Mouse (Mus musculus): ENCODE measurements around the gene Slc35f1.

Slc35f1 gene

DNA sequence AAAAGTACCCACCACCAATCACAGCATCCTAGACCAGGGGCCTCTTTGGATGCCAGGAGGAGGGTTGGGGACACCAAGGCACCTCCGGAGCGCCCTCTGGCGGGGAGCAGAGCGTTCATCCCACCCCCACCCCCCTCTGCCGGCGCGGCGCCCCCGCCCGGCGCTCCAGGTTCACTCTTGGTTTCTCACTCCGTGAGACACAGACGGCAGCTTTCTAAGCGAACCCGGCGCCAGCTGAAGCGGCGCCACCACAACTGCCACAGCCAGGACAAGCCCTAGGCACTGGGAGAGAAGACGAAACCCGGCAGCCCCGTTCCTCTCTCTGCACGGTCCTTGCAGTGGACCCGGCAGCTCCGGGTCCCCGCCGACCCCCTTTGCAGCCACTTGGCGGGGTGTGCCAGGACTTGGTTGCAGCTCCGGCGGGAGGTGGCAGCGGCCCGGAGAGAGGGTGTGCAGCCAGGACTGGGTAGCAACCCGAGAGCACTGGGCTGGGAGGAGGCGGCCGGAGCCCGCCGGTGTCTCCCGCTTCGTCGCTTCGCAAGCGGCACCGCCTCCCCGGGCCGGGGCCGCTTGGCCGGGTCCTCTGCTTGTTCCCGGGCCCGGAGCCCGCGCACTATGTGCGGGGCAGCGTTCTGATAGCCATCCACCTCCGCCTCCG, at the start of gene Slc35f1:
Slc35f1 (plus strand) TSS at position 200 of the 658 bp plus-strand sequence.
- DNase-seq (ENCODE audit: low spot score): peak; percentile 64

DNA sequence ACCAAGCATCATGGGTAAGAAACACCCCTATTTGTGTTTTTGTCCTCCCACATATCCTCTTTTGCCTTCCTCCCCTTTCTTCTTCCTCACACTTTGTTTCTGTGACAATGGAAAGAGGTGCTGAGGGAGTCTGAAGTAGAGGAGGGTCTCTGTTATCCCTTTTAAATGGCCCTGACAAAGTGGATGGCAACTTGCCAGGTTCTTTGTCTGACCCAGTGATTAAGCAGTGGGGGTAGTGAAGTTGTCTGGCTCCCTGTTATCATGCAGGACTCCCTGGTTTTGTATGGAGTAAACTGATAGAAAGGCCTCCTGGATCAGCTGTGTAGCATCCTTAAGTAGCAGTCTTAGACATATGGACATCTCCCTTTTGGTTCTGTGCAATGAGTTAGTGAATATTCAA, 19.1 kb upstream of the Slc35f1 start:
- DNase-seq (ENCODE audit: low spot score): no peak

DNA sequence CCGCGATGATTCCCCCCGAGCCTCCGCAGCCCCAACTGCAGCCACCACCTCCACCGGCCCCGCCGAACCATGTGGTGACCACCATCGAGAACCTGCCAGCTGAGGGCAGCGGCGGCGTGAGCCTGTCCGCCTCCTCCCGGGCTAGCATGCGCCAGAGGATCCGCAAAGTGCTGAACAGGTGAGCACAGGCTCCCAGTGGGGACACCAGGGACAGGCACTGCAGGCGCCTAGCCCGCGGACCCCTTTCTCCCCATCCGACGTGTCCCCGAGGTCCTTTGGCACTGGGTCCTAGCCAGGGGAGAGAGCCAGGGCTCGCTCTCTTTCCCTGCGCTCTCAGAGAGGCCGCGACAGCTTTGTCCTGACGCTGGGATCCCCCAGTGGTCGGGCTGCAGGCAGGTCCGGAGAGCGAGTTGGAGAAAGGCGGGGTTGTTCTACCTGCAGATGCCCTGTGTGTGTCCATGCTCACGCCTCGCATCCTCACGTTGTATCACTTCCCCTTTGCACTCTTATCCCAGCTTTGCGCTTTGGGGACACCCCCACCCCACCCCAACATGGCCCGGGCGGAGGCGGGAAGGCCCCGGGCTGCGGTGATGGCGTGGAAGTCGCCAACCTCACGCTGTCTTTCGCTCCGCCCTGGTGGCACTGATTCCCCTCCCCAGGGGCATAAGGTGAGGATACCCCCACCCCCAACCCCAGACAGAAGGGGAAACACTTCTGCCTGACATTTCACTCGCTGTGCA, 829 bp downstream of the Slc35f1 start:
- peak; percentile 30 for DNase-seq (ENCODE audit: low spot score)

DNA sequence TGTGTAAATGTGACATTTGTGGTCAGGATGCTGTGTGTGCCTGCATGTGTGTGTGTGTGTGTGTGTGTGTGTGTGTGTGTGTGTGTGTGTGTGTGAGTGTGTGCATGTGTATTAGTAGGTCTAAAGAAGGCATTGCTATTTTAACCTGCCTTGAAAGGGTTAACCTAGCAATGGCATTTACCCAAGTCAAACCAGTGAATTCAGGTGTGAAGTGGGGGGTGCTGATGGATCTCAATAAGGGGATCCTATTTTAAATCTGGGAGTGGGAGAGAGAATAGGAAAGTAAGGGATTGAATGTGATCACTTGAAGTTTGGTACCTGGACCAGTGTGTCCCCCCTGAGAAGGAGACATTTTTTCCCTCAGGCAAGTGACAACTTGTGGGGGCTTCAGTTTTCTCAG, 13.4 kb downstream of the Slc35f1 start:
- no peak for DNase-seq (ENCODE audit: low spot score)

DNA sequence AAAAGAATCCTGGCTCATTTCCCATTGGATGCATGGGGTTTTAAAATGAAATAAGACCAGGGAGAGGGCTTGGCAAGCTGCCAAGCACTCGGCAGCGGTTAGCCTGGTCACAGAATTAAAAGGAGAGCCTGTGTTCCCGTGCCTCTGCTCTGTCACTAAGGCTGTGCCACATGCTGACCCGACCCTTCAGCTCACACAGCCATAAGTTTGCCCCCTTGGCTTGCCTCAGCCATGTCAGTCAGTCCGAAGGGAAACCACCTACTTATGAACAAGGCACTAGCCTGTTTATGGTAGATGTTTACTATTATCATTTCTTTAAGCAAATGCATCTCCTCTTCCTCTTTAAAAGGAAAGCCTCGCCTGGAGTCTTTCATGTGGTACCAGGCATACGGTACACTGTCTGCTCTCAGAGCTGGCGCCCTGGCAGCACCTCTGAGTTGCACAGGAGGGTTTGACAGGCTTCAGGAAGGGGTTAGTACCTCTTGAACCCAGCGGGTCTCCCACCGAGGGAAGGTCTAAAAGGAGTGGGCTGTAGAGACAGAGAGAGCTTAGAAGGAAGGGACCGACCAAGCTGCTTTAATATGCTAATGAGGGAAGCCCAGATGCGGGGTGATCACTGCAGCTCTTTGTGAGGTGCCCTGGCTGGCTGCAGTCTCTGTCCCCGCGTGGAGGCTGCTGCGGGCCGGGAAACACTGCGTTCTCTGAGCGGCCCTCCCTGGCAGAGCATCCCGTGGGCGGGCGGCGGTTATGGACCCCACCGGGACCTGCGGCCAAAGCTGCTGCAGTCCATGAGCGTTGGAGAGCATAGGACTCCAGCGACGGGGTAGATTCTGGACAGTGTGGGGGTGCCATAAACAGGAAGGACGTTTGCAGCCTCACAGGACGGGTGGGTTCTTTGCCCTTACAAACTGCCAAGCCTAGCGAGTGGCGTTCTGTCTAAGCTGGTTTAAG, 14.0 kb downstream of the Slc35f1 start:
- peak; percentile 55 for DNase-seq (ENCODE audit: low spot score)

DNA sequence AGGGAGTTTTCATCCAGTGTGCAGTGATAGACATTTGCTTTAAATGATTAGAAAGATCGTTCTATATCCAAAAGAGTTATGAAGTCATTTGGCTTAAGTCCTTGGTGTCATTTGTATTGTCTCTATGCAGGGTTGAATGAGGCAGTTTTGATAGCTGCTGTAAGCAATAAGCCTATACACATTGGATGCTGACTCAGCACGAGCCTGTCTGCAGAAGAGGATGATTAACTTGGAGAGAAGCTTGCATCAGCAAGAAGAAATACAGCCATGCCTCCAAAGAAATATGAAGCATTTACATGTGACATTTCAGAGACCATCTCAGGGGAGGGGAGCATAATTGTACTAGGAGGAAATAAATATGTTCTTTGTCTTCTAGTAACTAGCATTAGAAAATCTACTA, 19.1 kb downstream of the Slc35f1 start:
- no peak for DNase-seq (ENCODE audit: low spot score)

DNA sequence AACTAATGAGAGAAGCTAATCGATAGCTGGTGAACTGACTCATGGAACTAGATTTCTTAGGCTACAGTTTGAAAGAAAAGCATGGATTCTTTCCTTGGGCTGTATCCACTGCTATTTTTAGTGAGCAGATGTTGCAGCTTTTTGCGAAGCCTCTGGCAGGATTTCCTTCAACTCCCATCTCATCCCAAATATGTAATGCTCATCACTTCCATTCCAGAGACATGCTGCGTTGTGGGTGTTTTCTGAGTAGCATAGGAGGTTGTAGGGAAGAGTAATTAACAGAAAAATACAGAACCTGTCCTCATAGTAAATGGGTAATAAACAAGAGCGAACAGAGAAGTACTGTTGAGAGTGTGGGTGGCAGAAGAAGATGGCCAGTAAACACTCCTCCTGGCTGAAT, 21.8 kb downstream of the Slc35f1 start:
- DNase-seq (ENCODE audit: low spot score): peak; percentile 12

DNA sequence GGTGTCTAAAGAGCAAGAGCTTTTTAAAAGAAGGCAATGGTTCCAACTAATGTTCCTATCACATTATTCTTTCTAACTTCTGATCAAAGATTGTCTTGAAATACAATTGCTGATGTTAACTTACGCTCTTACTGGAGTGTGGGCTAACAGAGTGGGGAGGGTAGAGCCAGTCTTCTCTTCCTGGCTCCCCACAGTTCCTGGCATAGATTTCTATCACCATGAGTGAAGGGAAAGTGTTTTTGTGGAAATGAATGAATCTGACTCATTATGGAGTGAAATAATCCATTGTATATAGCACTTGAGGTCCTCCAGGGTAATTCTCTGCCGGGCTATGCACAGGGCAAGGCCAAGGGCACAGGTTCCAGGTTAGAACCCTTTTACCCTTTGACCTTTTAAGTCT, 24.2 kb downstream of the Slc35f1 start:
- no peak for DNase-seq (ENCODE audit: low spot score)

DNA sequence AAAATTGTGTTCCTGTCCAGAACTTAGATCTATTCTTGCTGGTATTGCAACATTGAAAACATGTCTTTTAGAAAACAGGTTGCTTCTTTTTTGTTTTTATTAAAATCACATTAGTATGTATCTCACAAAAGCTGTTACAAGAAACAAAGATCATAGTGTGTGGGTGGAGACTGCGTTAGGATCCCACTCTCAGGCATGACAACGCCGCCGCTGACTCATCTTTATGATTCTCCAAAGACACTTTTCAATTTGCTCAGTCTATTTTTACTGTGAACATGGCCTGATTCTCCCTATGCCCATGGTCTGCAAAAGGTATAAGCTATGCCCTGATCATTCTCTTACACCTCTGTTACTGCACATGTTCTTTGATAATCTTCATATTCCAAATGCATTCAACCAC, 24.8 kb downstream of the Slc35f1 start:
- no peak for DNase-seq (ENCODE audit: low spot score)

DNA sequence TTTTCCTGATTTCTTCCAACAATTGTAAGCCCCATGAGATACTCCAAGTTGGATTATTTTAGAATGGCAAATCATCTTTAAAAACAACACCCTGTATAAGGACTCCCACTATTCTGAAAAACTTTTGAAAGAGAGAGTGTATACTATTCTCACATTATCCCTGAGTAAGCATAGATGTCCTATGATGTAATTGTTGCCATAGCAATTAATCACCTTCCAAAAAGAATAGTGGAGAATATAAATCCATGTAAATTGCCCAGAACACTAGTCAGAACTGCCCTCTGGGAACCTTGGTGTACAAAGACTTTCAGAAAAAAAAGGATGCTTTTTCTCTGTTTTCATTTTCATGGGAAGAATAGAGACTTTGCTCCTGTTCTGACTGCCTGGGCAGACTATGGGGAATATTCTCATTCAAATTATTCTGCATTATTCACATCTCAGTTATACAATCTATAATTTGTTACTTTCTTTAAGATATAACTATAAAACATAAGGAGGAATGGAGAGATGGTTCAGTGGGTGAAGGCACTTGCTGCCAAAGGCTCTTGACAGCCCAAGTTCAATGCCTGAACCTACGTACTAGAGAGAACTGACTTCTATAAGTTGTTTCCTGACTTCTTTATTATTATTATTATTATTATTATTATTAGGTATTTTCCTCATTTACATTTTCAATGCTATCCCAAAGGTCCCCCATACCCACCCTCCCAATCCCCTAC, 28.0 kb downstream of the Slc35f1 start:
- DNase-seq (ENCODE audit: low spot score): no peak

DNA sequence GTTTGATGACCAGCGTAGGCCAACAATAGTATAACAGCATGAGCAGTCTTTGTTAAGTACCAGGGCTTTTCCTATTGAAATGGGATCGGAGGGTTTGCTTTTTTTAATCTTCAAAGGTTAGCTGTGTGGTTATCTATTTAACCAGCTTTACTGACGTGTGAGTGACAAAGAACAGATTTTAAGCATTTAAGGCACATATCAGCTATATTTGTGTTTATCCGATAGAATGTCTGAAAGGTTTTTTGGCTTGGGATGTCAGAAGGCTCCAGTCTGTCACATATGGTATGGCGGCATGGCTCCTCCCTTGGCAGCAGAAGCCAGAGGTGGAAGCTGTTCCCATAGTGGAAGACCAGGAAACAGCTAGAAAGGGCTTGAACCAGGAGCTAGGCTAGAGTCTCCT, 36.3 kb downstream of the Slc35f1 start:
- no peak for DNase-seq (ENCODE audit: low spot score)

DNA sequence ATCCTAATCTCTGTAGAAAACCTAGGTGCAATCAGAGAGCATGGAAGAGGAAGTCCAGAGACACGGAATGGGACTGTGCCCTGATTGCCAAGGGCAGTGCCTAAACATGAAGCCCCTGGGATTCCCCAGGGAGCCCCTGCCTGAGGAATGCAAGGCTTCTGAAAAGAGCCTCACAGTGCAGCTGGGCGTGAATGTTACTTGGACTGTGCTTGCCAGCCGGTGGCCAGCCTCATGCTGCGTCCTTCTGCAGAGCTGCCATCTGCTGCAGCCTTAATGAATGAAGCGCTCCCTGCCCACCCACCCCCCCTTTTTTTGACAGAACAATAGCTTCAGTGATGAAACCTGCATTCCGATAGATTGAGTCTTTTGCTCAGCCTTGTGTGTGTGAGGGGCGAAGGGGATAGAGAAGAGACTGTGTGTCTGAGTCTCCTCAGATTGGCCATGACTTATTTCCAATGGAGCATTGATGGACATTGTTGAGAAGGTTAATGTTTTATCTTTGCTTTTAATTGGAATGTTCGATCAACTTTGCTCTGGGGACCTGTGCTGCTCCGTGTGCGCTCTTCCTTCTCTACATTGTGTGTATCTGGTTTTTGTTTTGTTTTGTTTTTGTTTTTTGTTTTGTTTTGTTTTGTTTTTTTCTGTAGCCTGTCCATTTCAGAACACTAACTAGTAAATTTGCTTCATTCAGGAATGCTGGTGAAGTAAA, 52.5 kb downstream of the Slc35f1 start:
- peak; percentile 34 for DNase-seq (ENCODE audit: low spot score)

DNA sequence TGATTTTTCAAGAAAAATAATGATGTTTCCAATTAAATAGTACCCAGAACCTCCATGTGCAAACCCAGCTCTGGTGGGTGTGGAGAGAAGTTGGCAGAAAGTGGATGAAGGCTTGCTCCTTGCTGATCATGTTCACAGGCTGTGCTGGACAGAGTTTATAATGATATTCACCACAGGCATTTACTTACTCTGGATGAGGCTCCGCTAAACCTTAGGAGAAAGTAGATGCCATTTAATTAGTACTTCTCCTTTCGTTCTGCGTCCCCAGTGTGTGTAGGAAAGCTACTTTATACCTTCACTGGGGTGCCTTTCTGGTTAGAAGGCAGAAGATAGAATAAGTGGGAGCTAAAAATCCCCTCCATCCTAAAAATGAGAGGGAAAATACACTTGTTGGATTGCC, 53.5 kb downstream of the Slc35f1 start:
- DNase-seq (ENCODE audit: low spot score): no peak

DNA sequence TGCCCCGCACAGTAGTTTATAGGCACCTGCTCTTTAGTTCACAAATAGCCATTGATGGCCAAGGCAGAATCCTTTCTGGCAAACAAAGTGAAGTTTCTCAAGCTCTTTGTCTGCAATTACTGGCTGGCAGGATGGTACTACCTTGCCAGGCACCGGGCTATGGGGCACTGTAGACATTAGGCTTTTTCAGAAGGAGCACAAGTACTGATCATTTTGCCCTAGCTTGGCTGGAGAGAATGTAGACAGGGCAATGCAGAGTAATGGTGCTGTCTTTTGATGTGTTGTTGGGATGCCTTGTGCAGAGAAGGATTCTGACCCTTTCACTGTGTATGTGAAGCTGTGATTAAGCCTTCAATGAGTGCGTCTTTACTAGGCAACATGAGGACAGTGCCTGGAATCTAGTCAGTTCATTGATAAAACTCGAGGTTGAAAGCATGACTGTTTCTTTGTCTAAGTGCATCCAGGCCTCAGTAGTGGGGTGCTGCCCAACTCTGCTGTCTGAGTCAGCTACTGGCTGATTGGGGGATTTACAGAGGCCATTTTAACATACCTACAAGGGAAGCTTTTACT, 57.8 kb downstream of the Slc35f1 start:
- DNase-seq (ENCODE audit: low spot score): no peak

DNA sequence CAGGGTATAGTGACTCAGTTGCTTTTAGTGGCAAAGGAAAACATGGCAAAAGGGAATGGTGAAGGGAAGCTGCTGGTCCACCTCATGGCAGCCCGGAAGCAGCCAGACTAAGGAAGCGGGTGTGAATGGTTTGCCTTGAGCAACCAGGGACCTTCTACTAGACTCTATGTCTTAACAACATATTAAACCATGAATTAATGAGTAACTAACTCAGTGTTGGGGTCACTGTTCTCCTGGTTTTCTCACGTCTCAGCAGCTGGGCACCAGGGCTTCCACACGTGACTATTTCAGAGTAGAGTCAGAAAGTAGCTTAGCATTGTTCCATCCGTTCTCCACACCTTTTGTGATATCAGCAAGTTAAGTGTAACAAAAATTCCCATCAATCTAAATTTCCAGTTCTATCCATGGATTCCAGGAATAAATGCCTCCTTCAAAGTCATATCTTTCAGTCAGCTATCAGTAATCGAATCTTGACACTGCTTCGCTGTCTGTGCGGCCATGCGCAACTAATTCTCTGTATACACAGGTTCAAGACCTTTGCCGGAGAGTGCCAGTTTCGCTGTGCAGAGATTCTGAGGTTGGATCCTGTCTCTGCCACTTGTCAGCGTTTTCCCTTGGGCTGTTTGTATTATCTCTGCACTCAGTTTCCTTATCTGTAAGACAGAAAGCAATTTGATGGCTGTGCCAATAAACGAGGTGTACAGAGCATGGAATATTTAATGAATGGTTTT, 65.8 kb downstream of the Slc35f1 start:
- DNase-seq (ENCODE audit: low spot score): no peak

DNA sequence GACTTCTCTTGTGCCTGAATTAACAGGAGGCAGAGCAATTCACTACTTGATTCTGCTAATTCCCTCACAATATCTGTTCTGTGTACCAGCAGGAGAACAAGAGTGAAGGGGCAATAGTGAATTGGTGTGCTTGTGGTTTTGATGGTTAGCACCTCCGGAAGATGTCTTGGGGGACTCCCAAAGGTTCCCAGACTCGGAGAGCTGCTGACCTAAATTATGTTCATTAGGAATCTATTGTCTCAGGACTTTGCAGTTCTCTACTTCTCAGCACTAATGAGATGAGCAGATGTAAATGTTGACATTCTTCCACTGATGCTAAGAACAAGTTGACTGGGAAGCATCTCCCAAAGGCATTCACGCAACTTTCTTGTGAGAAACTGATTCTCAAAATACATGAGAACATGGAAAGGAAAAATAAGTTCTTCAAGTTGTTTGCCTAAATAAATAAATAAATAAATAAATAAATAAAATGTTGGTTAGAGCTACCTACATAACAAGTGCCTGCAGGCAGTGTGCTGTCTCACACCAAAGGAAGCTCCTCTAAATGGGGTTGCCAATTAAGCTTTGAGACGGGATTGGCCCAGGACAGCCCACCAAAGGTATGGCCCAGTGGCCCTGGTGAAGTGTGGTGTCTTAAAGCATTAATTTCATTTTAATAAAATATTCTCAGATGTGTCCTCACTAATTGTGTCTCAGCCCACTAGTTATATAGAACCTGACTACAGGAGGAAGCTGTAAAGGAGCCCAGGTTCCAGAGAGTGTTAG, 67.3 kb downstream of the Slc35f1 start:
- no peak for DNase-seq (ENCODE audit: low spot score)

DNA sequence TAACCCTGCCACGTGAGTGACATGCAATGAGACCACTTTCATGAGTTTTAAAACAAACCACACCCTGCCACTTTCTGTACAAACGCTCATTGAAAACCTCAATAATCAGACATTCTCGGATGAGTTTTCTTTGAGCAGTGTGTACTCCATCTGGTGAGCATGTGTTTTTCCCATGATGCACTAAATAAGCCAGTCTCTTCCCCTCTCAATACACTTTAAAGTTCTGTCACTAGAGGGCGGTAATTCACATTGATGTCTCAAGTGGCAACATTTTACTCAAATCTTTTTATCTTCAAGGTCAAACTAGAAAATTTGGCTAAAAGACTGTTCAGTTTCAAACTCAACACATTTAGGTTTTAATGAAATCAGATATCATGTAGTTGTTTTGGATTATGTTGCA, 68.3 kb downstream of the Slc35f1 start:
- peak; percentile 44 for DNase-seq (ENCODE audit: low spot score)

DNA sequence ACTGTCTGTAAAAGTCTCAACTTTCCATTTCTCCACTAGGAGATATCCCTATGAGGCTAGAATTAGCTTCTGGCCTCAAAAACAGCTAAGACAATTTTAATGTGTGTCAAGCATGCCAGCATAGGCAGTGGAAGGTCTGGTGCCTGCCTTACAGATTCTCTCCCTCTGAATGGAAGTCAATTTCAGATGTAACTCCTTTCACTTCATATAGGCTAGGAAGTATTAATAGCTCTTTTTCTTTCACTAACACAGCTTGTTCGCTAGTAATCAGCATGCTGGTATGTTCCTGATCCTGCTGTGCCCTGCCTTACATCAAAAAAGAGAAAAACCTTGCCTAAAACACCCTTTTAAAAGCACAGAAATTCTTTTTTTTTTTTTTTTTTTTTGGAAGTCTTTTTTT, 70.2 kb downstream of the Slc35f1 start:
- DNase-seq (ENCODE audit: low spot score): no peak

DNA sequence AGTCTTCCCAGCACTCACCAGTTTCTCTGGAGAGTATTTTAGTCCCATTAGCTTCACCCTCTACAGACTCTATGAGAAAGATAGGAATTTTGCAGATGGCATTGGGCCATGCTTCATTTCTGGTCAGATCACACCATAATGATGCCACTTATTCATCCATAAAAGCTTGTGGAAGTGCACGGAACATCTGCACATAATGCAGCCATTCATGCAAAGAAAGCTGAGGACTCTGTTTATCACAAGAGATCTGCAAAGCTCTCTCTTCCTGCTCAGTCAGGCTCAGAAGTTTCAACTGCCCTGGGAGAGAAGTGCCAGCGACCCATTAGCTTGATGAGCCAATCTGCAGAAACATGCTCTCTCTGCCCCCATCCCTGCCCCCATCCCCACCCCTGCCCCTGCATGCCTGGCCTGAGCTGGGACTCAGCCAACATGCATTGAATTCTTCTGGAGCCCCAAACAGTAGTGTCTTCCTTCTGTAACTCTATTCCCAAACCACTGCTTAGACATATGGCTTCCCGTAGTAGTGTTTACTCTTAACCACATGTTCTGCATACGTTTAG, 89.7 kb downstream of the Slc35f1 start:
- DNase-seq (ENCODE audit: low spot score): peak; percentile 38
